Mouse (Mus musculus) heart, embryonic 15.5 days (tissue): ENCODE results near the gene Shisal2b. TPM values are rescaled to one million over a fixed set of nuclear protein-coding genes. Genes with fewer than 3 reads are reported as not detected.

ENCODE experiments used
- ATAC-seq: fragments of 200-750 bp; cut with Nextera tagmentation; replicated peaks from 2 replicates; pipeline ENCODE4 v1.8.0; 2017; ENCODE audit warnings: low read depth, moderate TSS enrichment; ENCODE audit not compliant: insufficient number of reproducible peaks, insufficient read depth, low FRiP score
- H3K27ac ChIP-seq: fragments of 300-500 bp; sonication (generic); 2 replicates; pipeline ENCODE4 v1.5.1; 2015; ENCODE audit warnings: mild to moderate bottlenecking, inconsistent platforms
- H3K27me3 ChIP-seq: fragments of 300-500 bp; sonication (generic); 2 replicates; pipeline ENCODE4 v1.6.1; 2015; ENCODE audit warnings: inconsistent platforms
- H3K36me3 ChIP-seq: fragments of 300-500 bp; sonication (generic); 2 replicates; pipeline ENCODE4 v1.6.1; 2015; ENCODE audit warnings: mild to moderate bottlenecking, inconsistent platforms
- H3K4me1 ChIP-seq: fragments of 300-500 bp; sonication (generic); replicated peaks from 2 replicates; pipeline ENCODE4 v1.6.1; 2015; ENCODE audit warnings: inconsistent platforms
- H3K4me2 ChIP-seq: fragments of 300-500 bp; sonication (generic); 2 replicates; pipeline ENCODE4 v1.6.1; 2015; ENCODE audit warnings: inconsistent platforms, mild to moderate bottlenecking, moderate library complexity
- H3K4me3 ChIP-seq: fragments of 300-500 bp; sonication (generic); 2 replicates; pipeline ENCODE4 v1.5.1; 2015; ENCODE audit warnings: mild to moderate bottlenecking, inconsistent platforms
- H3K9ac ChIP-seq: fragments of 300-500 bp; sonication (generic); 2 replicates; pipeline ENCODE4 v1.6.1; 2015; ENCODE audit warnings: mild to moderate bottlenecking, inconsistent platforms
- H3K9me3 ChIP-seq: fragments of 300-500 bp; sonication (generic); replicated peaks from 2 replicates; pipeline ENCODE4 v1.6.1; 2016; ENCODE audit warnings: inconsistent platforms
- WGBS: fragments of 180-500 bp; shearing (Covaris S2); methylation state at CpG from one replicate; pipeline ENCODE4 v1.1.7; 2015; ENCODE audit warnings: mixed read lengths; 5-methylcytosine and 5-hydroxymethylcytosine counted together
- polyA plus RNA-seq: library from polyadenylated mRNA; unstranded; fragments of >200 nt; fragmentation: Nextera tagmentation; extraction: Ambion mirVana; gene quantifications from 2 replicates; pipeline ENCODE4 v1.2.1, GENCODE M21; 2015

Shisal2b gene
- polyA plus RNA-seq, 1 experiment from 2014 or later: not detected

DNA sequence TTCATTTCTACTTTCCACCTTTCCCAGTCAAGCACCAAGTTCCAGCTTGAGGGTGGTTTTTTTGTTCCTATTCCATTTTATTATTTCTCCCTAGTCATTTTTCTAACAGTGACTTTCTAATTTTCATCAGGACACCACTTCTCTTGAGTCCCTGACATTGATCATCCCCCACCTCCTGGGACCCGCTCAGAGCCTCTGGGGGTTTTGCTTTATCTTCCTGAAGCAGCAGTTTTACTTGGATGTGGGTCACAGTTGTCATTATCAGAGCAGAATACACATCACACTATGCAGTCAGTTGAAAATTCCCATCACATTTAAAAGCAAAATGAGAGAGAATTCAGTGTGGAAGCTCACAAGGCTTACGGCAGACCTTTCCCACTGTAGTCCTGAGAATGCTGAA lies 10.0 kb downstream of the Shisal2b start:
- Histone ChIP-seq H3K9me3 (no peaks in the 10 kb centered on the region), H3K27me3 (no peaks in the 10 kb centered on the region), H3K4me2 (no peak overlapping the region), H3K27ac (no peak overlapping the region), H3K4me1 (no peaks in the 10 kb centered on the region), H3K36me3 (no peaks in the 10 kb centered on the region), H3K9ac (no peak overlapping the region), H3K4me3 (no peak overlapping the region)
- WGBS: 64% methylated on average over 2 of the region's 2 CpGs
- no peak for ATAC-seq

DNA sequence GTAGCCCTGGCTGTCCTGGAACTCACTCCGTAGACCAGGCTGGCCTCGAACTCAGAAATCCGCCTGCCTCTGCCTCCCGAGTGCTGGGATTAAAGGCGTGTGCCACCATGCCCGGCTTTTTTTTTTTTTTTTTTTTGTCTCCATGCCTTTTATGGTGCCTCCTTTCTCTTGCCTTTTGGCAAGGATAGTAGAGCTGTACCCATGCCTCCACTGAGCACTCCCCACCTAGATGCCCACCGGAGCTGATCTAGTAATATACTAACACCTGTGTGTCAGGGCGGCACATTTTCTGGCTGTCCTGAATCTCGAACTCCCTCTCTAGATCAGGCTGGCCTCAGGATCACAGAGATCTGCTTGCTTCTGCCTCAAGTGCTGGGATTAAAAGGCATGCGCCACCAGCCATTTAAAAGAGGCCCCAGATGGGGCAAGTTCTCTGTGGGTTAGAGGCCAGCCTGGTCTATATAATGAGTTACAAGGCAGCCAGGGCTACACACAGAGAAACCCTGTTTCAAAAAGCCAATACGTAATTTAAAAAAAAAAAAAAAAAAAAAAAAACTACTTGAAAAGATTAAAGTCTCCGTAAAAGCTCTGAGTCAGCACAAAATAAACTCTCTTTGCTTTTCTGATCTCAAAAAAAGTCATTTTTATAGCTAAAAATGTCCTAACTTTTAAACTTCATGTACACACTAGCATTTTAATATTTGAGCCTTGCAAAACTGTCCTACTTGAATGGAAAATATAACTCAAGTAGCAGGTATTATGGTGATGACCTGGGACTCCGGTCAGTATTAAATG lies 20.2 kb downstream of the Shisal2b start:
- Histone ChIP-seq H3K9ac (no peak overlapping the region), H3K27ac (no peak overlapping the region), H3K4me2 (no peak overlapping the region), H3K9me3 (no peaks in the 10 kb centered on the region), H3K4me1 (no peaks in the 10 kb centered on the region), H3K27me3 (no peaks in the 10 kb centered on the region), H3K4me3 (no peak overlapping the region), H3K36me3 (peaks cover 5% of the 10 kb centered on the region)
- ATAC-seq: no peak
- WGBS: 77% methylated on average over 12 of the region's 13 CpGs

DNA sequence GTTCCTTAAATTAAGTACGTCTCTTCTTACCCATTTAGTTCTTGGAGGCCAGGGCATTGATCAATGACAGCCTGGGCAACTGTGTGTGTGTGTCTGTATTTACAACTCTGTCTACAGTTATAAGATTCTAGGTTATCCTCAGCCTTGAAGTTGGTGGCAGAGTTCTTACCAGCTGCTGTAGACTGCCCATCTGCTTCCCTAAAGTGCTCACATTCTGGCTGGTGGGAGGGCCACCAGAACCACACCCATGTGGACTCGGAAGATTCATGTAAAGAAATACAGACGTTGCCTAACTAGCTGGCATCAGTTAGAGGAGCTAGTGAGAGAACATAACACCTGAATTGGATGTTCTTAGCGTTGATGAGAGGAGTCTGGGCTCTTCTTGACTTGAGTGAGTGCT lies 21.8 kb downstream of the Shisal2b start:
- no peak overlapping the region for H3K4me2 ChIP-seq
- H3K9ac ChIP-seq: no peak overlapping the region
- ATAC-seq: no peak
- no peak overlapping the region for H3K4me3 ChIP-seq
- no peaks in the 10 kb centered on the region for H3K27me3 ChIP-seq
- 51% methylated on average over 4 of the region's 4 CpGs for WGBS
- no peaks in the 10 kb centered on the region for H3K4me1 ChIP-seq
- no peaks in the 10 kb centered on the region for H3K9me3 ChIP-seq
- no peak overlapping the region for H3K27ac ChIP-seq
- peaks cover 14% of the 10 kb centered on the region for H3K36me3 ChIP-seq

DNA sequence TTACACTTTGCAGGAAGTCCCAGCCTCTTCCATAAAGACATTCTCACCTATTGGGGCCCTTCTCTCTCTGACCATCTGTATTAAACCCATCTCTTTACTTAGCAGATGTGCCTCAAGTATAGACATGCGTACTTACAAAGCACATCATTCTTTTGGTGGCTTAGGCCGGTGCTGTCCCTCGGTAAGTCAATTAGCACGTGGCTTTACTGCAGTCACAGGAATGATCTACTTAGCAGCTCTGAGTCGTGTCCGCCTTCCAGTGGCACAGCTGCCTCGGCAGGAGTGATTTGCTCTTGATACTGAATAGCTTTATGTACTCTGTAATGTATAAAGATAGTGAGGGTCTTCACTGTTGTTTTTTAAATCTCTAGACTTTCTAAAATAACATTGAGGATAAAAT lies 26.1 kb downstream of the Shisal2b start:
- Histone ChIP-seq H3K4me1 (no peaks in the 10 kb centered on the region), H3K4me2 (no peak overlapping the region), H3K4me3 (no peak overlapping the region), H3K27ac (no peak overlapping the region), H3K9ac (no peak overlapping the region), H3K9me3 (no peaks in the 10 kb centered on the region), H3K36me3 (peaks cover 37% of the 10 kb centered on the region), H3K27me3 (no peaks in the 10 kb centered on the region)
- 60% methylated on average over 7 of the region's 7 CpGs for WGBS
- ATAC-seq: no peak

DNA sequence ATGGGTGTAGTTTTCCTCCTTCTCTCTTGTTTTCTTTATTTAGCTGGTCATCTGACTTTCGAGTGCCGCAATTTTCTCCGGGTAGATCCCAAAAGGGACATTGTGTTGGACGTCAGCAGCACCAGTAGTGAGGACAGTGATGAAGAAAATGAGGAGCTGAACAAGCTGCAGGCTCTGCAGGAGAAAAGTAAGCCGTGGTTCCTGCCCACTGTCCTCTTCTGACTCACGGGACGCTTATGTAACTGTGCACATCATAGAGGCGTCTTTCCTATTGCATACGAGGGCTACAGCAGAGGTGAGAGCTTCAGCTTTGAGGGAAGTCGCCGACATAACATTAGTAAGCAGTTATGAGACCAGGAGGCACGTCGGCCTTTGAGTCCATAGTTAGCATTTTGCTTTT lies 30.9 kb downstream of the Shisal2b start:
- H3K4me2 ChIP-seq: no peak overlapping the region
- WGBS: 92% methylated on average over 13 of the region's 13 CpGs
- no peak overlapping the region for H3K9ac ChIP-seq
- no peak overlapping the region for H3K27ac ChIP-seq
- no peak overlapping the region for H3K4me3 ChIP-seq
- H3K36me3 ChIP-seq: peaks cover 61% of the 10 kb centered on the region
- no peaks in the 10 kb centered on the region for H3K27me3 ChIP-seq
- ATAC-seq: no peak
- 0 out of 2 replicates have a peak, but pooled peaks cover under 1% of the 10 kb centered on the region for H3K9me3 ChIP-seq
- H3K4me1 ChIP-seq: no peaks in the 10 kb centered on the region

DNA sequence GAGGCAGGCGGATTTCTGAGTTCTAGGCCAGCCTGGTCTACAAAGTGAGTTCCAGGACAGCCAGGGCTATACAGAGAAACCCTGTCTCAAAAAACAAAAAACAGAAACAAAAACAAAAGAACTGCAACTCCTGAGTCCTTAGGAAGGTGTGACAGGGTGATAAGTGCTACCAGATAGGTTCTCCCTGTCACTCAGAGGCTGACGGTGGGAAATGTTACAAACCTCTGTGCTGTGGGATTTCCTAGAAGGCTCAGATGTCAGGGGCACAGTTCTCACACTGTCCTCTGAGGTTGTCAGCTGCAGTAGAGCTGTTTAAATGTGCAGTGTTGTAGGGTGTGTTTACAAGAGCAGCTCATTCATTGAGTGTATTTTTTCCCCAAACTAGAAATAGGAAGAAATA lies 38.2 kb downstream of the Shisal2b start:
- Histone ChIP-seq H3K4me1 (peaks cover 11% of the 10 kb centered on the region), H3K4me3 (no peak overlapping the region), H3K36me3 (peaks cover 32% of the 10 kb centered on the region), H3K4me2 (no peak overlapping the region), H3K27me3 (no peaks in the 10 kb centered on the region), H3K9me3 (0 out of 2 replicates have a peak, but pooled peaks cover 4% of the 10 kb centered on the region), H3K9ac (no peak overlapping the region), H3K27ac (no peak overlapping the region)
- ATAC-seq: no peak
- 62% methylated on average over 2 of the region's 2 CpGs for WGBS

DNA sequence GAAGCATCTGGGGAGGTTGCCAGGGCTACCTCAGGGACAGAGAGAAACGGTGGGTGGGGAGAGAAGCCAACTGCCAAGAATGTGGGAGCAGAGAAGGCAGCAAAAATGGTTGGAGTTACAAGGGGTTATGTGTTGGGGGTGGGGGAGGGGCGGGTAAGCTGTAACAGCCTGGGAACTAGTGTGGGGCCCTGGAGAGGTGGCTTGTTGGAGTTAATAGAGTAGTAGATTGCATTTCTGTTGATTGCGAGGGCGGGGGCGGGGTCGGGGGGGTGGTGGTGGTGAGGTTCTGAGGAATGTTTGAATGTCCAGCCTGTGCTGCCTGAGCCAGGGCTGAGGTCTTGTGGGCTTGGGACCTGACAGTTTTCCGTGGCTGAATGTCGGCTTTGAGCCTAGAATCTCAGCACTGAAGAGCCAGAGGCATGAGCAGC lies 41.3 kb downstream of the Shisal2b start:
- WGBS: 19% methylated on average over 8 of the region's 8 CpGs
- peaks cover 19% of the 10 kb centered on the region for H3K4me1 ChIP-seq
- peak overlapping the region; percentile 11; the same call in 1 of the 2 replicates for H3K4me3 ChIP-seq
- no peaks in the 10 kb centered on the region for H3K27me3 ChIP-seq
- 0 out of 2 replicates have a peak, but pooled peaks have one; percentile 27 for ATAC-seq
- no peaks in the 10 kb centered on the region for H3K9me3 ChIP-seq
- no peak overlapping the region for H3K9ac ChIP-seq
- peaks cover 13% of the 10 kb centered on the region for H3K36me3 ChIP-seq
- peak overlapping the region; percentile 48 for H3K4me2 ChIP-seq
- H3K27ac ChIP-seq: peak overlapping the region; percentile 13; the same call in 1 of the 2 replicates

DNA sequence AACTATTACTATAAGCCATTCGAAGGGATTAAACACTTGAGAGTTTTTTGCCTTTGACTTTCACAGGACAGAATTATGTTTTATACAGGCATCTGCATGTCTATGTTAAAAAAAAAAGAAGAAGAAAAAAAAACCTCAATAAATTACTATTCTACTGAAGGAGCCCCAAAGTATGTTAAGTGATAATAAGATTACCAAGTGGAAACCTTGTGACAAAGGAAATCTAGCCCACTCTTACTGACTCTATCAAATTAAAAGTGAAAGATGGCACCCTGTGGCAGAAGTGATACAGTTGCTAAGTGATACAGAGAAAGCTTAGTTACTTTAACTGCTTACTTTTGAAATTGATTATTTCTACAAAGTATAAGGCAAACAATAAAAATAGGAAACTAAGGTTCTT lies 41.8 kb downstream of the Shisal2b start:
- no peak for ATAC-seq
- peaks cover 9% of the 10 kb centered on the region for H3K36me3 ChIP-seq
- no peaks in the 10 kb centered on the region for H3K27me3 ChIP-seq
- WGBS: 80% methylated on average over 1 of the region's 1 CpGs
- H3K27ac ChIP-seq: no peak overlapping the region
- no peak overlapping the region for H3K4me3 ChIP-seq
- no peak overlapping the region for H3K9ac ChIP-seq
- peaks cover 19% of the 10 kb centered on the region for H3K4me1 ChIP-seq
- H3K4me2 ChIP-seq: peak overlapping the region; percentile 48; the same call in 1 of the 2 replicates
- H3K9me3 ChIP-seq: no peaks in the 10 kb centered on the region

DNA sequence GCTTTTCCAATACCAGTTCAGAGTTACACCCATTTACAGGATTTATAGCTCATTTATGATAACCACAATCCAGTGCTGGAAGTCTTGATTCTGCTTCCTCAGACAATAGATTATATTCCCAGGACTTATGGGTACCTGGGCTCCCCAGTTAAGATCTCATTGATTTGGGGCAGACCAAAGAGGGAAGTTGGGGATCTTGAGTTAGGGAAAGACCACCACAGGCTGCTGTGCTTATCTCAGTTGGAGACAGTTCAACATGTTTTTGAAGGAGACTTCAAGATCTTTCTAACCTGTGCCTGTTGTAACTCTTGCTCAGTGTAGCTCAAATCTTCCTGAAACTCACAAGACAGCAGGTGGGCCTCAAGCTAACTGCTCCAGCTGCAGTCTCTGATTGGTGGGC lies 42.5 kb downstream of the Shisal2b start:
- no peak for ATAC-seq
- peaks cover 20% of the 10 kb centered on the region for H3K4me1 ChIP-seq
- no peak overlapping the region for H3K27ac ChIP-seq
- H3K9me3 ChIP-seq: no peaks in the 10 kb centered on the region
- peaks cover 8% of the 10 kb centered on the region; the same call in 1 of the 2 replicates for H3K36me3 ChIP-seq
- no peak overlapping the region for H3K4me2 ChIP-seq
- no peaks in the 10 kb centered on the region for H3K27me3 ChIP-seq
- H3K9ac ChIP-seq: no peak overlapping the region
- H3K4me3 ChIP-seq: no peak overlapping the region

DNA sequence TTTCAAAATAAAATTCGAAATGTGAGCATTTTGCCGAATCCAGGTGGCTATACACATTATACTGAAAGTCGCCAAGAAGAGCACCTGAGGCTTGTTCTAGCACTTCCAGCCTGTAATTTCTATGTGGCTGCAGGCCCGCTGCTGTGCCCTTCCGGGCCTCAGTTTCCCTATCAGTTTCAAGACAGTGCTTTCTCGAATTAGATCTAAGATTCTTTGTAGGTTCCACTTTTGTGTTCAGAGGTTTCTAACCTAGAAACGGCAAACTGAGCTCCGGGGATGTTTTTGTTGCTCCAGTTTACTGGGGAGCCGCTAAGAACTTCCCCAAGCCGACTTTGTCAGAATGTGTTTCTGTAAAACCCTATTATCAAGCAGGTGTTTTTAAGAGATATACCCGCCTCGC lies 46.0 kb downstream of the Shisal2b start:
- no peaks in the 10 kb centered on the region for H3K9me3 ChIP-seq
- H3K27me3 ChIP-seq: no peaks in the 10 kb centered on the region
- H3K36me3 ChIP-seq: peaks cover 8% of the 10 kb centered on the region; the same call in 1 of the 2 replicates
- H3K27ac ChIP-seq: no peak overlapping the region
- H3K4me2 ChIP-seq: peak overlapping the region; percentile 71
- ATAC-seq: no peak
- peak overlapping the region; percentile 85 for H3K9ac ChIP-seq
- H3K4me3 ChIP-seq: peak overlapping the region; percentile 73
- H3K4me1 ChIP-seq: peaks cover 25% of the 10 kb centered on the region
- 38% methylated on average over 12 of the region's 12 CpGs for WGBS

DNA sequence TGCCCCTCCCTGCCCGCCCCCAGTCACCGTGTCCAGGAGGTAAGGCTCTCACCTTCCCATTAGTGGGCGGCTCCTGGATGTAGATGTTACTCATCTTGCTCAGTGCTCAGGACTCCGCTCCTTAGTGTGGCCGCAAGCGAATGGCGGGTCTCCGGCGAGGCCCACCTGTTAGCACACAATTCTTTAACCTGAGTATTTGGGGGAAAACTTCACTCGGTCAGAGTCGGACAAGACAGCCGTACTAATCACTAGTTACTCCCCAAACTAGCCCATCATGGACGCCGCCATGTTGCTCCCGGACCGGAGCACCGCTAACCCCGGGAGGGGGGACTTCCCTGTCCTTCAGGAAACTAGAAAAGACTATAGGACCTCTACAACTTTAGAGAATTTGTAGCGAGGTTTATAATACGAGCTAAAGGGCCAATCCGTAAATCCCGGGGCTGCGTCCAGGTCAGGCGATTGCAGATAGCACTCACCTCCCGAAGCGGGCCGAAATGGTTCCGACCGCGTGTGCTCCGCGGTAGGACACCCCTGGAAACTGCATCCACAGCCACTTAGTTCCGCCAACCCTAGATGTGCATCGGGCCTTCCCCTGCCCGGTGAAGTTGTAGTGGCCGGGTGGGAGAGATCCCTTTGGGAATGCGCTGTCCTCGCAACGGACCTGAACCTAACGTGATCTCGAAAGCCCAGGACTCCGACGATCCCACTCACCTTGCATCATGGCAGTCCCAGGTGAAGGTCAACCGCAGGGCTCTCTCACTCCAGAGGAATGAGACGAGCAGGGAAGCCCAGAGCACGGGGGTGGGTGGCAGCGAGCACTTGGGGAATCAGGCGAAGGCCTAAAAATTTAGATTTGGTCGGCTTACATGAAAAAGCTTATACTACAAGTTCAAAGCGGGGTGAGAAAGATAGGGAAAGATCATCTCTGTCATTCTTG lies 46.8 kb downstream of the Shisal2b start, which contains the start of gene Cwc27:
Gene Cwc27 (minus strand): TSS at position 508 of the 937 bp plus-strand sequence.
- no peaks in the 10 kb centered on the region for H3K27me3 ChIP-seq
- H3K9me3 ChIP-seq: no peaks in the 10 kb centered on the region
- ATAC-seq: peak; percentile 87
- H3K4me1 ChIP-seq: peaks cover 17% of the 10 kb centered on the region
- WGBS: under 1% methylated on average over 50 of the region's 50 CpGs
- peak within 1 kb of the TSS; percentile 71 for H3K4me2 ChIP-seq
- peaks cover 8% of the 10 kb centered on the region; the same call in 1 of the 2 replicates for H3K36me3 ChIP-seq
- H3K4me3 ChIP-seq: peak within 1 kb of the TSS; percentile 73
- H3K9ac ChIP-seq: peak within 1 kb of the TSS; percentile 85
- peak within 1 kb of the TSS; percentile 83 for H3K27ac ChIP-seq
